Mouse (Mus musculus) limb, embryonic 14.5 days (tissue): ENCODE data around the gene Wipi2. TPM values are rescaled to one million over a fixed set of nuclear protein-coding genes. Genes with fewer than 3 reads are reported as not detected.

Experiments
- ATAC-seq: fragments of 200-750 bp; cut with Nextera tagmentation; 2 replicates; pipeline ENCODE4 v1.8.0; 2017; ENCODE audit warnings: low read depth, moderate number of reproducible peaks, moderate TSS enrichment; ENCODE audit not compliant: low FRiP score
- DNase-seq: peaks from one replicate; pipeline ENCODE4 v3.0.0-alpha.2; 2015; ENCODE audit warnings: low spot score
- H3K27ac ChIP-seq: fragments of 300-500 bp; sonication (generic); replicated peaks from 2 replicates; pipeline ENCODE4 v1.5.1; 2014; ENCODE audit warnings: low read depth, mild to moderate bottlenecking, low read length, moderate library complexity, mixed read lengths
- H3K27me3 ChIP-seq: fragments of 300-500 bp; sonication (generic); 2 replicates; pipeline ENCODE4 v1.6.1; 2014; ENCODE audit warnings: low read length, mixed read lengths; ENCODE audit not compliant: control insufficient read depth, insufficient read depth
- H3K36me3 ChIP-seq: fragments of 300-500 bp; sonication (generic); 2 replicates; pipeline ENCODE4 v1.6.1; 2014; ENCODE audit warnings: mild to moderate bottlenecking, low read length, moderate library complexity, mixed read lengths; ENCODE audit not compliant: control insufficient read depth, insufficient read depth
- H3K4me1 ChIP-seq: fragments of 300-500 bp; sonication (generic); 2 replicates; pipeline ENCODE4 v1.6.1; 2014; ENCODE audit warnings: antibody characterized with exemption, low read length, mixed read lengths; ENCODE audit not compliant: control insufficient read depth, insufficient read depth
- H3K4me2 ChIP-seq: fragments of 300-500 bp; sonication (generic); replicated peaks from 2 replicates; pipeline ENCODE4 v1.6.1; 2014; ENCODE audit warnings: low read depth, mild to moderate bottlenecking, low read length, moderate library complexity; ENCODE audit not compliant: severe bottlenecking
- H3K4me3 ChIP-seq: fragments of 300-500 bp; sonication (generic); replicated peaks from 2 replicates; pipeline ENCODE4 v1.5.1; 2014; ENCODE audit warnings: low read length
- H3K9ac ChIP-seq: fragments of 300-500 bp; sonication (generic); 2 replicates; pipeline ENCODE4 v1.6.1; 2014; ENCODE audit warnings: mild to moderate bottlenecking, low read depth, low read length, moderate library complexity; ENCODE audit not compliant: severe bottlenecking
- H3K9me3 ChIP-seq: fragments of 300-500 bp; sonication (generic); 2 replicates; pipeline ENCODE4 v1.6.1; 2016; ENCODE audit warnings: low read length; ENCODE audit not compliant: control insufficient read depth
- POLR2A ChIP-seq: fragments of 200-500 bp; IDR thresholded peaks from 2 replicates; pipeline ENCODE4 v1.8.0; 2012; ENCODE audit warnings: inconsistent platforms, mild to moderate bottlenecking, moderate library complexity, borderline replicate concordance; ENCODE audit not compliant: insufficient read depth, insufficient read length; ENCODE audit errors: extremely low read depth
- WGBS: fragments of 180-500 bp; shearing (Covaris S2); extraction: QIAGEN DNeasy Blood & Tissue Kit; methylation state at CpG from one replicate; pipeline ENCODE4 v1.1.7; 2014; 5-methylcytosine and 5-hydroxymethylcytosine counted together
- polyA plus RNA-seq, 2 experiments: library from polyadenylated mRNA; depleted of rRNA in 1 of 2; stranded (reverse) in 1 of 2; unstranded in 1 of 2; fragments of >200 nt; fragmentation: Nextera tagmentation in 1 of 2; extraction: Ambion mirVana in 1 of 2; gene quantifications; 2 replicates each; pipeline versions ENCODE4 v1.2.1 to v1.2.3; 2012 to 2014

The Wipi2 gene
- polyA plus RNA-seq, 2 experiments = 37.4 to 50.4 TPM

GRCm38 (mm10) chr5:142641331-142642051 lies 14.0 kb downstream of the Wipi2 start:
- Histone ChIP-seq H3K4me3 (no peak overlapping the region), H3K9me3 (no peaks in the 10 kb centered on the region), H3K4me1 (no peaks in the 10 kb centered on the region), H3K36me3 (peaks cover 42% of the 10 kb centered on the region), H3K27me3 (no peaks in the 10 kb centered on the region), H3K9ac (no peak overlapping the region), H3K27ac (no peak overlapping the region), H3K4me2 (no peak overlapping the region)
- ATAC-seq (no peak), DNase-seq (no peak)
- no peak for TF ChIP-seq POLR2A
- WGBS = 87% methylated on average over 6 of the region's 6 CpGs

- no peak for TF ChIP-seq POLR2A
- WGBS = 81% methylated on average over 7 of the region's 7 CpGs
- no peak for ATAC-seq
- Histone ChIP-seq H3K4me2 (no peak overlapping the region), H3K36me3 (peaks cover 18% of the 10 kb centered on the region), H3K4me1 (peaks cover 7% of the 10 kb centered on the region; the same call in 1 of the 2 replicates), H3K27me3 (no peaks in the 10 kb centered on the region), H3K4me3 (no peak overlapping the region), H3K9ac (no peak overlapping the region), H3K9me3 (no peaks in the 10 kb centered on the region), H3K27ac (no peak overlapping the region)
- DNase-seq = no peak
Observed at GRCm38 (mm10) chr5:142648162-142648561, 20.7 kb downstream of the Wipi2 start.

- H3K9ac ChIP-seq = no peak overlapping the region
Observed at GRCm38 (mm10) chr5:142649460-142650050, 22.1 kb downstream of the Wipi2 start.

GRCm38 (mm10) chr5:142650390-142650789 lies 22.9 kb downstream of the Wipi2 start:
- Histone ChIP-seq H3K4me1 (peaks cover 10% of the 10 kb centered on the region; the same call in 1 of the 2 replicates), H3K9me3 (no peaks in the 10 kb centered on the region), H3K27ac (no peak overlapping the region), H3K9ac (no peak overlapping the region; the same call in 1 of the 2 replicates), H3K4me2 (no peak overlapping the region), H3K4me3 (no peak overlapping the region), H3K36me3 (peaks cover 12% of the 10 kb centered on the region), H3K27me3 (no peaks in the 10 kb centered on the region)
- WGBS = 39% methylated on average over 3 of the region's 3 CpGs
- DNase-seq (no peak), ATAC-seq (no peak)
- no peak for TF ChIP-seq POLR2A

More at GRCm38 (mm10) chr5:142649460-142650050, 22.1 kb downstream of the Wipi2 start:
- ATAC-seq (no peak), DNase-seq (no peak)
- Histone ChIP-seq H3K4me2 (no peak overlapping the region), H3K9me3 (no peaks in the 10 kb centered on the region), H3K4me1 (peaks cover 10% of the 10 kb centered on the region; the same call in 1 of the 2 replicates), H3K27me3 (no peaks in the 10 kb centered on the region), H3K36me3 (peaks cover 15% of the 10 kb centered on the region), H3K4me3 (no peak overlapping the region), H3K27ac (no peak overlapping the region)
- no peak for TF ChIP-seq POLR2A
- 90% methylated on average over 4 of the region's 4 CpGs for WGBS

GRCm38 (mm10) chr5:142650794-142651497 lies 23.4 kb downstream of the Wipi2 start:
- no peaks in the 10 kb centered on the region for H3K9me3 ChIP-seq
- H3K27me3 ChIP-seq = no peaks in the 10 kb centered on the region
- H3K36me3 ChIP-seq = peaks cover 16% of the 10 kb centered on the region
- H3K4me3 ChIP-seq = no peak overlapping the region
- WGBS = 69% methylated on average over 6 of the region's 6 CpGs
- H3K9ac ChIP-seq = no peak overlapping the region
- H3K4me1 ChIP-seq = peaks cover 10% of the 10 kb centered on the region; the same call in 1 of the 2 replicates
- no peak for TF ChIP-seq POLR2A
- H3K27ac ChIP-seq = no peak overlapping the region
- ATAC-seq (no peak), DNase-seq (no peak)
- no peak overlapping the region for H3K4me2 ChIP-seq
